Mouse (Mus musculus): Measurements from ENCODE around the gene Scnm1. TPM values are rescaled to one million over a fixed set of nuclear protein-coding genes. Genes with fewer than 3 reads are reported as not detected.
A peak's percentile ranks its signal among the peaks of the same experiment; 100 is the strongest.

The Scnm1 gene
- polyA plus RNA-seq, 1 experiment from 2014 or later: 84.9 TPM

- Histone ChIP-seq H3K36me3 (ENCODE audit: control insufficient read depth, insufficient read depth, low read length) (no peaks in the 10 kb centered on the region), H3K4me3 (ENCODE audit: low read depth, low read length) (peak overlapping the region; percentile 65), H3K9ac (ENCODE audit: low read length) (peak overlapping the region; percentile 81), H3K4me2 (peak overlapping the region; percentile 76), H3K27me3 (ENCODE audit: control insufficient read depth, insufficient read depth, low read length) (no peaks in the 10 kb centered on the region; the same call in 1 of the 2 replicates), H3K9me3 (ENCODE audit: control insufficient read depth, low read length) (no peaks in the 10 kb centered on the region), H3K27ac (ENCODE audit: low read depth, low read length) (no peak overlapping the region; the same call in 1 of the 2 replicates), H3K4me1 (ENCODE audit: control insufficient read depth, insufficient read depth, low read length) (peaks cover 29% of the 10 kb centered on the region)
- peak; percentile 94 for DNase-seq (ENCODE audit: low spot score, missing footprints)
- under 1% methylated on average over 30 of the region's 30 CpGs for WGBS
- ATAC-seq (ENCODE audit: low FRiP score): peak; percentile 34
Measured at GRCm38 (mm10) chr3:95161041-95161551, 27.3 kb upstream of the Scnm1 start.

DNA sequence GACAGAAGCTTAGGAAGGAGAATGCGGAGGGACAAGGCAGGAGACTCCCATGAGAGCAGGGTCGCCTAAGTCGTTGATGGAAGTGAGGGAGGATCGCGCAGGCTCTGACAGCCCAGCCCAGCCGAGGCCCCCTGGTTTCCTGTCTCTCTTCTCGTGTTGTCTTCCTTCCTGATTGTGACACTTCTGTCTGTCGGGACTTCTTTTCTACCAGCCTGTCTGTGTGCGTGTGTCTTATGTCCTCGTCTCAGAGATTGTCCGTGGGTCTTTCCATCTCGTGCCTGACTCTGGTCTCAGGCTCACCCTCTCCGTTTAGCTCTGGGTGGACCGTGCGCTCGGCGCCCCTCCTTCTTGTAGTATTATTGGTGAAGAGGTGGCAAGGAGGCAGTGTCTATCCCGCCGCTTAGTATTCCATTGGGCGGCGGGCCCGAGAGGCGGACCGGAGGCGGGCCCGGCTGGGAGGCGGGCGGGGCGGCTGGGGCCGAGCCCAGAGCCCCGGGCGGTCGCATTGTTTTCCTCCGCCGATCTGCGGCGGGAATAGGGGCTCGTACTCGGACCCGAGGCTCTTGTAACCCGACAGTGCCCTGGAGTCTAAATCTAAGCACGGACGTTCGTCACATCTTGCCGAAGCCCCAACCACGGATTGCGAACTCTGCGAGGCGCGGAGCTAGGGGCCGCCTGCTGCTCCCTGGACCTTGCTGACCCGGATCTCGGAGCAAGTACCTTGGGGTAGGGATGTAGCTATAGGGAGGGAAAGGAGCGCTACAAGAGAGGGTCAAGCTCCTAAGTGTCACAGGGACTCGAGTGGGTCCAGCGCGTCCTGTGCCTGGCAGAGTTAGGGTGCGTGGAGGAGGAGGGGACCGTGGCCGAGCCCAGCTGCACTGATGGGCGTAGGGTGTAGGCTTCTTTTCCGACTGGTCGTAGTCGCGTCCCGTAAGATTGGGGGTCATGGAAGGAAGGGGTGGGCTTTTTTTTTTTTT lies 26.5 kb upstream of the Scnm1 start, which contains the start of gene Sema6c:
Gene Sema6c (plus strand): TSS at position 471 of the 977 bp plus-strand sequence.
- ATAC-seq (ENCODE audit: low FRiP score): peak; percentile 96
- H3K27me3 ChIP-seq (ENCODE audit: control insufficient read depth, insufficient read depth, low read length): no peaks in the 10 kb centered on the region; the same call in 1 of the 2 replicates
- WGBS: under 1% methylated on average over 66 of the region's 66 CpGs
- H3K36me3 ChIP-seq (ENCODE audit: control insufficient read depth, insufficient read depth, low read length): no peaks in the 10 kb centered on the region
- H3K27ac ChIP-seq (ENCODE audit: low read depth, low read length): peak within 1 kb of the TSS; percentile 57
- peaks cover 29% of the 10 kb centered on the region for H3K4me1 ChIP-seq (ENCODE audit: control insufficient read depth, insufficient read depth, low read length)
- peak within 1 kb of the TSS; percentile 81 for H3K9ac ChIP-seq (ENCODE audit: low read length)
- H3K9me3 ChIP-seq (ENCODE audit: control insufficient read depth, low read length): no peaks in the 10 kb centered on the region
- peak; percentile 99 for DNase-seq (ENCODE audit: low spot score, missing footprints)
- H3K4me2 ChIP-seq: peak within 1 kb of the TSS; percentile 76
- H3K4me3 ChIP-seq (ENCODE audit: low read depth, low read length): peak within 1 kb of the TSS; percentile 65

DNA sequence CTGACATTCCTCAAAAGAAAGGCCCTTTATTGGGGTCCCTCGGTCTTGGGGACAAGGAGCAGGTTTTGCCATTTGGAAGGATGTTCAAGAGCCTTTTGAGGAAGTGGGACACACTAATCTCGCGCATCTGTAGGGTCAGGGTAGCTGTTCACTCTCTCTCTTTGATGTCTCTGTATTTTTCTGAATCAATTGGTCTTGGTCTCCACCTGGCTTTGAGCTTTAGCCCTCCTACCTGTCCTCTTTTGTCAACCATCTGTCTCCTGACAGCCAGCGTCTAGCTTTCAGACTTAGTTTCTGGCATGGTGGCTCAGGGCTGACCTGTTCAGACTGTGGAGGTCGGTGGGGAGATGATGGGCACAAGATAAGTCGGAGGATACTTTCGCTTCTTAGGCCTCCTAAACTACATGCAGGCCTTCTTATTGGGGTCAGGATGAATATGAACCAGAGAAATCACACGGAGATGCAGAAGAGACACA lies 25.7 kb upstream of the Scnm1 start:
- Histone ChIP-seq H3K36me3 (ENCODE audit: control insufficient read depth, insufficient read depth, low read length) (no peaks in the 10 kb centered on the region), H3K27ac (ENCODE audit: low read depth, low read length) (no peak overlapping the region; the same call in 1 of the 2 replicates), H3K9ac (ENCODE audit: low read length) (peak overlapping the region; percentile 81), H3K4me3 (ENCODE audit: low read depth, low read length) (peak overlapping the region; percentile 65), H3K4me2 (peak overlapping the region; percentile 76), H3K27me3 (ENCODE audit: control insufficient read depth, insufficient read depth, low read length) (no peaks in the 10 kb centered on the region; the same call in 1 of the 2 replicates), H3K9me3 (ENCODE audit: control insufficient read depth, low read length) (no peaks in the 10 kb centered on the region), H3K4me1 (ENCODE audit: control insufficient read depth, insufficient read depth, low read length) (peaks cover 29% of the 10 kb centered on the region)
- ATAC-seq (ENCODE audit: low FRiP score) (no peak), DNase-seq (ENCODE audit: low spot score, missing footprints) (peak; percentile 89)
- WGBS: 13% methylated on average over 8 of the region's 8 CpGs

- H3K27me3 ChIP-seq (ENCODE audit: control insufficient read depth, insufficient read depth, low read length): no peaks in the 10 kb centered on the region; the same call in 1 of the 2 replicates
- no peak for DNase-seq (ENCODE audit: low spot score, missing footprints)
- H3K4me2 ChIP-seq: no peak overlapping the region
- H3K9me3 ChIP-seq (ENCODE audit: control insufficient read depth, low read length): no peaks in the 10 kb centered on the region
- H3K36me3 ChIP-seq (ENCODE audit: control insufficient read depth, insufficient read depth, low read length): no peaks in the 10 kb centered on the region
- 51% methylated on average over 4 of the region's 4 CpGs for WGBS
- no peak overlapping the region for H3K4me3 ChIP-seq (ENCODE audit: low read depth, low read length)
- H3K9ac ChIP-seq (ENCODE audit: low read length): no peak overlapping the region
- H3K4me1 ChIP-seq (ENCODE audit: control insufficient read depth, insufficient read depth, low read length): no peaks in the 10 kb centered on the region
- no peak overlapping the region for H3K27ac ChIP-seq (ENCODE audit: low read depth, low read length)
- ATAC-seq (ENCODE audit: low FRiP score): no peak
Measured at GRCm38 (mm10) chr3:95153874-95154273, 20.1 kb upstream of the Scnm1 start.

- Histone ChIP-seq H3K4me1 (ENCODE audit: control insufficient read depth, insufficient read depth, low read length) (no peaks in the 10 kb centered on the region), H3K27ac (ENCODE audit: low read depth, low read length) (no peak overlapping the region), H3K9me3 (ENCODE audit: control insufficient read depth, low read length) (no peaks in the 10 kb centered on the region), H3K4me2 (no peak overlapping the region), H3K9ac (ENCODE audit: low read length) (no peak overlapping the region), H3K27me3 (ENCODE audit: control insufficient read depth, insufficient read depth, low read length) (no peaks in the 10 kb centered on the region), H3K36me3 (ENCODE audit: control insufficient read depth, insufficient read depth, low read length) (no peaks in the 10 kb centered on the region), H3K4me3 (ENCODE audit: low read depth, low read length) (no peak overlapping the region)
- DNase-seq (ENCODE audit: low spot score, missing footprints) (peak; percentile 35), ATAC-seq (ENCODE audit: low FRiP score) (no peak)
- WGBS: 54% methylated on average over 3 of the region's 3 CpGs
Measured at GRCm38 (mm10) chr3:95147924-95148323, 14.1 kb upstream of the Scnm1 start.

DNA sequence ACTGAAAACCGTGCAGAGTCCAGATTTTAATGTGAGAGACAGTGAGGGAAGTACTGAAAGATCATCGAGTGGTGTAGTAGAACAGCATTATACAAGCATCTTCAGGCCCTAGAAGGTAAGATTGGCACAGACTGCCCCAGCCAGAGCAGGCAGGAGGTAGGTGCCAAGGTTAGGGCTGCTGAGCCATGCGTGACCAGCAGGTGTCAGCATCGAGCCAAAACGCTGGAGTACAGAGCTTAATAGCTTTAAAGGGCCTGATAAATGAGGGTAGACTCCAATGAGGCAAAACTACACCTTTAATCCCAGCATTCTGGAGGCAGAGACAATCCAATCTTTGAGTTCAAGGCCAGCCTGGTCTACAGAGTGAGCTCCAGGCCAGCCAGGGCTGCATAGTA lies 8.8 kb upstream of the Scnm1 start:
- Histone ChIP-seq H3K27me3 (ENCODE audit: control insufficient read depth, insufficient read depth, low read length) (no peaks in the 10 kb centered on the region), H3K4me1 (ENCODE audit: control insufficient read depth, insufficient read depth, low read length) (no peaks in the 10 kb centered on the region), H3K4me2 (no peak overlapping the region), H3K4me3 (ENCODE audit: low read depth, low read length) (no peak overlapping the region), H3K36me3 (ENCODE audit: control insufficient read depth, insufficient read depth, low read length) (peaks cover 2% of the 10 kb centered on the region; the same call in 1 of the 2 replicates), H3K9ac (ENCODE audit: low read length) (no peak overlapping the region), H3K9me3 (ENCODE audit: control insufficient read depth, low read length) (no peaks in the 10 kb centered on the region), H3K27ac (ENCODE audit: low read depth, low read length) (no peak overlapping the region)
- WGBS: 10% methylated on average over 5 of the region's 5 CpGs
- DNase-seq (ENCODE audit: low spot score, missing footprints) (peak; percentile 98), ATAC-seq (ENCODE audit: low FRiP score) (peak; percentile 69)

- H3K36me3 ChIP-seq (ENCODE audit: control insufficient read depth, insufficient read depth, low read length): peaks cover 2% of the 10 kb centered on the region; the same call in 1 of the 2 replicates
- no peaks in the 10 kb centered on the region for H3K9me3 ChIP-seq (ENCODE audit: control insufficient read depth, low read length)
- DNase-seq (ENCODE audit: low spot score, missing footprints): peak; percentile 72
- no peak within 1 kb of the TSS for H3K4me2 ChIP-seq
- ATAC-seq (ENCODE audit: low FRiP score): peak; percentile 52; the same call in 1 of the 2 replicates
- no peaks in the 10 kb centered on the region for H3K27me3 ChIP-seq (ENCODE audit: control insufficient read depth, insufficient read depth, low read length)
- no peak within 1 kb of the TSS for H3K27ac ChIP-seq (ENCODE audit: low read depth, low read length)
- 83% methylated on average over 10 of the region's 10 CpGs for WGBS
- no peak within 1 kb of the TSS for H3K9ac ChIP-seq (ENCODE audit: low read length)
- no peaks in the 10 kb centered on the region for H3K4me1 ChIP-seq (ENCODE audit: control insufficient read depth, insufficient read depth, low read length)
- no peak within 1 kb of the TSS for H3K4me3 ChIP-seq (ENCODE audit: low read depth, low read length)
Measured at GRCm38 (mm10) chr3:95141952-95142616, 8.3 kb upstream of the Scnm1 start, which contains the start of gene Tnfaip8l2. Gene Tnfaip8l2, minus strand, starts transcription at chr3:95142360.

GRCm38 (mm10) chr3:95141474-95141873 lies 7.7 kb upstream of the Scnm1 start:
- no peaks in the 10 kb centered on the region for H3K9me3 ChIP-seq (ENCODE audit: control insufficient read depth, low read length)
- H3K27ac ChIP-seq (ENCODE audit: low read depth, low read length): no peak overlapping the region
- H3K4me1 ChIP-seq (ENCODE audit: control insufficient read depth, insufficient read depth, low read length): no peaks in the 10 kb centered on the region; the same call in 1 of the 2 replicates
- no peak overlapping the region for H3K4me3 ChIP-seq (ENCODE audit: low read depth, low read length)
- DNase-seq (ENCODE audit: low spot score, missing footprints) (peak; percentile 62), ATAC-seq (ENCODE audit: low FRiP score) (no peak)
- H3K4me2 ChIP-seq: no peak overlapping the region
- H3K36me3 ChIP-seq (ENCODE audit: control insufficient read depth, insufficient read depth, low read length): peaks cover 2% of the 10 kb centered on the region; the same call in 1 of the 2 replicates
- WGBS: 93% methylated on average over 9 of the region's 9 CpGs
- H3K9ac ChIP-seq (ENCODE audit: low read length): no peak overlapping the region
- H3K27me3 ChIP-seq (ENCODE audit: control insufficient read depth, insufficient read depth, low read length): no peaks in the 10 kb centered on the region
